Mouse (Mus musculus): ENCODE data around the gene Lrmda. TPM values are rescaled to one million over a fixed set of nuclear protein-coding genes. Genes with fewer than 3 reads are reported as not detected.
A peak's percentile ranks its signal among the peaks of the same experiment; 100 is the strongest.

Lrmda gene
- total RNA-seq, 1 experiment from 2014 or later = 23.9 TPM

DNA sequence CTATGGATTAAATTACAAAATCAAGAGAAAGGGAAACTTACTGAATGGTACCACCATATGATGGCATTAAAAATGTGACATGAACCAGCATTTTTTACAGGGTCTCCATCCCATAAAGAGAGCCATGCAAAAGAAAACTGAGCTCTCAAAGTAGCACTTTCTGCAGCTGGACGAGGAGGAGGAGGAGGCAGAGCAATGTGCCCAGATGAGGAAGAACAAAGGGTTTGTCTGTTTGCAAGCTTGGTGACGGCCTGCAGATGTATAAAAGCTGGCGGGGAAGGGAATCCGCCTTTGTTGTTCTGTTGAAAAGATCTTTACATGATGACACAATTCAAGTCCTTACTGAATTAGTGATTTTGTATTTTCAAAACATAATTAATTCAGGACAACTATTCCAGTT is 841.1 kb downstream of the Lrmda start:
- ATAC-seq (replicated peaks in 1 of 2; ENCODE audit: insufficient read depth in 1 of 2, low FRiP score in 2 of 2, low TSS enrichment in 1 of 2, low read depth in 1 of 2, poor library complexity in 2 of 2, severe bottlenecking in 2 of 2) = no peak

GRCm38 (mm10) chr14:22864132-22864531 is 844.6 kb downstream of the Lrmda start:
- no peak for ATAC-seq (replicated peaks in 1 of 2; ENCODE audit: insufficient read depth in 1 of 2, low FRiP score in 2 of 2, low TSS enrichment in 1 of 2, low read depth in 1 of 2, poor library complexity in 2 of 2, severe bottlenecking in 2 of 2)

DNA sequence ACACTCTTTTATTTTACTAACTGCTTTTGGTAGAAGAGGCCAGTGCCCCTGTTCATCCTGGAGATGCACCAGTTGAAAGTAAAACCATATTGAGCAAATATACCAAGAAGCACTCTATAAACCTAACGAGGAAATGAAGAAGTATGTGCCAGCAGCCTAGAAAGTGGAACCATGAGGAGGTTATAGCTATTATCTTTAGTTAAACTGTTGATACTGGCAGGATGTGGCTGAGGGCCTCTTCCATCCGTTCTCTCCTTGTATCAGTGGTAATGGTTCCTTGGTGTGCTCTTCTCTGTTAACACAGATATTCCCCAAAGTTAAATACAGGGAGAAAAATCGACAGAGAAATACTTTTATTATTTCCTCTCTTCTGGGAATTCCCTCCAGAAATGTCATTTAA is 855.1 kb downstream of the Lrmda start:
- no peak for ATAC-seq (replicated peaks in 1 of 2; ENCODE audit: insufficient read depth in 1 of 2, low FRiP score in 2 of 2, low TSS enrichment in 1 of 2, low read depth in 1 of 2, poor library complexity in 2 of 2, severe bottlenecking in 2 of 2)

- 0 out of 4 replicates have a peak, but pooled peaks of 1 of the 2 experiments have one; percentile 36 for ATAC-seq (replicated peaks in 1 of 2; ENCODE audit: insufficient read depth in 1 of 2, low FRiP score in 2 of 2, low TSS enrichment in 1 of 2, low read depth in 1 of 2, poor library complexity in 2 of 2, severe bottlenecking in 2 of 2)
Observed at GRCm38 (mm10) chr14:22887182-22887581, 867.7 kb downstream of the Lrmda start.

GRCm38 (mm10) chr14:22899312-22899711 is 879.8 kb downstream of the Lrmda start:
- ATAC-seq (replicated peaks in 1 of 2; ENCODE audit: insufficient read depth in 1 of 2, low FRiP score in 2 of 2, low TSS enrichment in 1 of 2, low read depth in 1 of 2, poor library complexity in 2 of 2, severe bottlenecking in 2 of 2) = no peak

DNA sequence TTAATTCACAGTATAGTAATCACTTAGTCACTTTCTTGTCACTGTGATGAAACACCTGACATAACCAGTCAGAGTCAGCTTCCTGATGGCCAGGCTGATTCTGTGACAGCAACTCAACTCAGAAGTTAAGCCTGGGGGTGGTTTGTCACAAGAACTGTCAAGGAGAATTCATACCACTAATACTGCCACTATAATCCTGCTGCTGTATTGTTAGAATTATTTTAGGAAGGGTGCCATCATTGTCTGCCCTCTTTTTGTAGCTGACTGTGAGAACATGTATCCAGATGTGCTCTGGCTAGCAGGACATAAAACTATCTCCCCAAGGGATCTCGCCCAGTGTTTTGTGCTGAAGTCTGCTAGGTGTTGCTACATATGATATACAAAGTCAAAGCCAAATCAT is 882.6 kb downstream of the Lrmda start:
- no peak for ATAC-seq (replicated peaks in 1 of 2; ENCODE audit: insufficient read depth in 1 of 2, low FRiP score in 2 of 2, low TSS enrichment in 1 of 2, low read depth in 1 of 2, poor library complexity in 2 of 2, severe bottlenecking in 2 of 2)

- no peak for ATAC-seq (replicated peaks in 1 of 2; ENCODE audit: insufficient read depth in 1 of 2, low FRiP score in 2 of 2, low TSS enrichment in 1 of 2, low read depth in 1 of 2, poor library complexity in 2 of 2, severe bottlenecking in 2 of 2)
Observed at GRCm38 (mm10) chr14:22902914-22903313, 883.4 kb downstream of the Lrmda start.

- no peak for ATAC-seq (replicated peaks in 1 of 2; ENCODE audit: insufficient read depth in 1 of 2, low FRiP score in 2 of 2, low TSS enrichment in 1 of 2, low read depth in 1 of 2, poor library complexity in 2 of 2, severe bottlenecking in 2 of 2)
Observed at GRCm38 (mm10) chr14:22905741-22906667, 886.5 kb downstream of the Lrmda start.

- ATAC-seq (replicated peaks in 1 of 2; ENCODE audit: insufficient read depth in 1 of 2, low FRiP score in 2 of 2, low TSS enrichment in 1 of 2, low read depth in 1 of 2, poor library complexity in 2 of 2, severe bottlenecking in 2 of 2) = no peak
Observed at GRCm38 (mm10) chr14:22906716-22907115, 887.2 kb downstream of the Lrmda start.

DNA sequence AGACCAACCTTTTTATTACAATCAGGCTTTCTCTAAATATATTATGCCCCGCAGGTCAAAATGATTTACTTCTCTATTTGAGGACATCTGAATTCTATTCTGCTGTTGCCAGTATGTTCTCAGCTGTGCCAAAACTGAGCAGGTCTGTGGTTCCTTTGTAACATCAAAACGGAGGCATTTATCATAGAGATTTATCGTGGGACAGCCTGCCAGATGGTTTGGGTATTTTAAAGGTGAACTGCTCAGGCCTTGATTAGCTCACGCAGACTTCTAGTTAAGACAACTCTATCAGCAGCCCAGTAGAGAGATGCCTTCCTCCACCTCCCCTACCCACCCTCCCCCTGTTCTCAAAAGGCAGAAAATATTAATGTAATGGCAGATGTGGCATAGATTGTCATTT is 887.7 kb downstream of the Lrmda start:
- no peak for ATAC-seq (replicated peaks in 1 of 2; ENCODE audit: insufficient read depth in 1 of 2, low FRiP score in 2 of 2, low TSS enrichment in 1 of 2, low read depth in 1 of 2, poor library complexity in 2 of 2, severe bottlenecking in 2 of 2)

GRCm38 (mm10) chr14:22908006-22908405 is 888.5 kb downstream of the Lrmda start:
- no peak for ATAC-seq (replicated peaks in 1 of 2; ENCODE audit: insufficient read depth in 1 of 2, low FRiP score in 2 of 2, low TSS enrichment in 1 of 2, low read depth in 1 of 2, poor library complexity in 2 of 2, severe bottlenecking in 2 of 2)

DNA sequence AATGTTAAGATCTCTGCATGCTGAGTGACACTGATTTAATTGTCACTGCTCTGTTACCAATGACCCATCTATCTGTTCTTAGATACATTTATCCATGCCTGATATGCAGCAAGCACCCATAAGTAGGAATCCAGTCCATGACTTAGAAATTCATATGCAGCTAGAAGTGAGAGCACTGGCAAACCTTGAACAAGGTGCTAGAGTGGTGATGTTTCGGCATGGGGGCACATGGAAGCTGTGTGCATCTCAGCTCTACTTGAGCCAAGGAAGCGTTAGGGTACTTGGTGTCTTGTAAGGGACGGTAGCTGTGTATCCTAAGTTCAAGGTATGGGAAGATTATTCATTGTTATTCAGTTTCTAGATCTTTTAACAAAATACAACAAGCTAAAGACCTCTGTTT is 896.0 kb downstream of the Lrmda start:
- ATAC-seq (replicated peaks in 1 of 2; ENCODE audit: insufficient read depth in 1 of 2, low FRiP score in 2 of 2, low TSS enrichment in 1 of 2, low read depth in 1 of 2, poor library complexity in 2 of 2, severe bottlenecking in 2 of 2) = no peak

GRCm38 (mm10) chr14:22918499-22918898 is 899.0 kb downstream of the Lrmda start:
- ATAC-seq (replicated peaks in 1 of 2; ENCODE audit: insufficient read depth in 1 of 2, low FRiP score in 2 of 2, low TSS enrichment in 1 of 2, low read depth in 1 of 2, poor library complexity in 2 of 2, severe bottlenecking in 2 of 2) = no peak

- ATAC-seq (replicated peaks in 1 of 2; ENCODE audit: insufficient read depth in 1 of 2, low FRiP score in 2 of 2, low TSS enrichment in 1 of 2, low read depth in 1 of 2, poor library complexity in 2 of 2, severe bottlenecking in 2 of 2) = no peak
Observed at GRCm38 (mm10) chr14:22918931-22919330, 899.4 kb downstream of the Lrmda start.

GRCm38 (mm10) chr14:22921152-22921551 is 901.6 kb downstream of the Lrmda start:
- ATAC-seq (replicated peaks in 1 of 2; ENCODE audit: insufficient read depth in 1 of 2, low FRiP score in 2 of 2, low TSS enrichment in 1 of 2, low read depth in 1 of 2, poor library complexity in 2 of 2, severe bottlenecking in 2 of 2) = no peak

DNA sequence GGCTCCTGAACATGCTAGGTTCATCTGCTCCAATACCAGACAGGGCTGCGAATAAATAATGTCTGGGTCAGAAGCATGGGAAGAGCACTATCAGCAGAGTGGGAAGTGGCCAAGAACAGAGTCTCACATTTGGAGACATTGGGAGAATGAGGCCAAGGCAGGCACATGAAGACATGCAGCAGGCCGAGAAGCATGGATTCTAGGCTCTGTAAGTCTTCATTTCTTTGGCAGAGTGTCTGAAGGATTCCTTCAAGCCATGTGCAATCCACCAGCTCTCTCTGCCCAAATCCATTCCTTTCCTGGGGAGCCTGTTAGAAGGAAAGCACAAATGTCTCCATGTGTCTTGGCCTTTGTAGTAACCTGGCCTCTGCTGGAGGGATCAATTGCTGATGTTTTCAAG is 902.3 kb downstream of the Lrmda start:
- ATAC-seq (replicated peaks in 1 of 2; ENCODE audit: insufficient read depth in 1 of 2, low FRiP score in 2 of 2, low TSS enrichment in 1 of 2, low read depth in 1 of 2, poor library complexity in 2 of 2, severe bottlenecking in 2 of 2) = no peak

GRCm38 (mm10) chr14:22922571-22922970 is 903.1 kb downstream of the Lrmda start:
- no peak for ATAC-seq (replicated peaks in 1 of 2; ENCODE audit: insufficient read depth in 1 of 2, low FRiP score in 2 of 2, low TSS enrichment in 1 of 2, low read depth in 1 of 2, poor library complexity in 2 of 2, severe bottlenecking in 2 of 2)

- no peak for ATAC-seq (replicated peaks in 1 of 2; ENCODE audit: insufficient read depth in 1 of 2, low FRiP score in 2 of 2, low TSS enrichment in 1 of 2, low read depth in 1 of 2, poor library complexity in 2 of 2, severe bottlenecking in 2 of 2)
Observed at GRCm38 (mm10) chr14:22923251-22923650, 903.7 kb downstream of the Lrmda start.

- no peak for ATAC-seq (replicated peaks in 1 of 2; ENCODE audit: insufficient read depth in 1 of 2, low FRiP score in 2 of 2, low TSS enrichment in 1 of 2, low read depth in 1 of 2, poor library complexity in 2 of 2, severe bottlenecking in 2 of 2)
Observed at GRCm38 (mm10) chr14:22928263-22928662, 908.8 kb downstream of the Lrmda start.
